Mouse (Mus musculus): ENCODE data around the gene Prkce. TPM values are rescaled to one million over a fixed set of nuclear protein-coding genes. Genes with fewer than 3 reads are reported as not detected.

The Prkce gene
- total and polyA plus RNA-seq, 2 experiments from 2014 or later = 91.3 to 94.3 TPM

- no peak for DNase-seq
- Histone ChIP-seq H3K9me3 (ENCODE audit: low read length) (no peaks in the 10 kb centered on the region), H3K36me3 (ENCODE audit: insufficient read depth) (no peaks in the 10 kb centered on the region), H3K4me1 (ENCODE audit: insufficient read depth) (no peaks in the 10 kb centered on the region), H3K27ac (ENCODE audit: low read depth, low read length) (no peak overlapping the region), H3K9ac (no peak overlapping the region), H3K4me3 (ENCODE audit: low read depth, low read length) (no peak overlapping the region), H3K27me3 (ENCODE audit: insufficient read depth, low read length) (no peaks in the 10 kb centered on the region), H3K4me2 (ENCODE audit: low read depth) (no peak overlapping the region)
- no peak for TF ChIP-seq CTCF (IDR thresholded peaks at IDR 0.05; ENCODE audit: low read depth)
- 71% methylated on average over 1 of the region's 1 CpGs for WGBS
- ATAC-seq = no peak
Measured at GRCm38 (mm10) chr17:86706467-86706866, 538.9 kb downstream of the Prkce start.

Other genes starting within 250 kb of the Prkce start
- 20.8 and 20.9 TPM in 2 replicates for gene Srbd1, start 22.6 kb upstream of the Prkce start, total RNA-seq (2014; rRNA removed)
- gene Srbd1, start 22.6 kb upstream of the Prkce start, polyA plus RNA-seq (2015; fragmentation: Nextera tagmentation; extraction: Ambion mirVana) = 5.3 and 9.4 TPM in 2 replicates

Measured in forebrain, postnatal 0 days (tissue).